Mouse (Mus musculus) MEL (cell line): ENCODE measurements at regions not wholly inside any gene's neighbourhood (a gene's known extent, or its start where the extent isn't known, plus 50 kb on each side); places are given as distances from the start of the nearest gene placed in this dataset.

Source experiments
- DNase-seq: peaks from one replicate; pipeline ENCODE4 v3.0.0; 2011; ENCODE audit warnings: low read depth, low spot score
- H3K27ac ChIP-seq: 2 replicates; pipeline ENCODE4 v1.5.1; 2012; ENCODE audit warnings: low read depth, mild to moderate bottlenecking, control low read depth, low read length, moderate library complexity; ENCODE audit not compliant: control insufficient read depth
- H3K27me3 ChIP-seq, 2 experiments: fragments of 150-350 bp in 1 of 2; sonication (generic) in 1 of 2; 2 replicates each; pipeline ENCODE4 v1.6.1; 2012; ENCODE audit warnings: low read length in 2 of 2, mild to moderate bottlenecking in 2 of 2, improper control_type of control experiment in 1 of 2, moderate library complexity in 1 of 2; ENCODE audit not compliant: insufficient read depth in 2 of 2, control insufficient read depth in 1 of 2
- H3K36me3 ChIP-seq, 2 experiments: 2 replicates each; pipeline ENCODE4 v1.6.1; 2012 to 2014; ENCODE audit warnings: low read length in 2 of 2, improper control_type of control experiment in 1 of 2, inconsistent platforms in 1 of 2, mild to moderate bottlenecking in 1 of 2; ENCODE audit not compliant: insufficient read depth in 2 of 2, control insufficient read depth in 1 of 2
- H3K4me1 ChIP-seq, 2 experiments: fragments of 150-350 bp in 1 of 2; sonication (generic) in 1 of 2; 2 replicates each; pipeline ENCODE4 v1.6.1; 2012; ENCODE audit warnings: low read length in 2 of 2, improper control_type of control experiment in 1 of 2, mild to moderate bottlenecking in 1 of 2; ENCODE audit not compliant: insufficient read depth in 2 of 2, control insufficient read depth in 1 of 2
- H3K4me3 ChIP-seq, 2 experiments: fragments of 150-350 bp in 1 of 2; sonication (generic) in 1 of 2; 2 replicates each; pipeline ENCODE4 v1.5.1; 2012; ENCODE audit warnings: low read depth in 2 of 2, low read length in 2 of 2, mild to moderate bottlenecking in 2 of 2, moderate library complexity in 2 of 2, control low read depth in 1 of 2, improper control_type of control experiment in 1 of 2; ENCODE audit not compliant: control insufficient read depth in 1 of 2, insufficient read depth in 1 of 2
- H3K79me2 ChIP-seq: 2 replicates; pipeline ENCODE4 v1.6.1; 2012; ENCODE audit warnings: mild to moderate bottlenecking, low read length, moderate library complexity; ENCODE audit not compliant: control insufficient read depth, poor library complexity, insufficient read depth
- H3K9ac ChIP-seq: 2 replicates; pipeline ENCODE4 v1.6.1; 2012; ENCODE audit warnings: low read depth, mild to moderate bottlenecking, control low read depth, low read length, moderate library complexity; ENCODE audit not compliant: control insufficient read depth, poor library complexity, severe bottlenecking
- H3K9me3 ChIP-seq: fragments of 150-350 bp; sonication (generic); replicated peaks from 2 replicates; pipeline ENCODE4 v1.6.1; 2012; ENCODE audit warnings: mild to moderate bottlenecking, low read length, improper control_type of control experiment, moderate library complexity; ENCODE audit not compliant: insufficient read depth
- BHLHE40 ChIP-seq: IDR thresholded peaks from 2 replicates; pipeline ENCODE4 v1.6.1; 2012; ENCODE audit warnings: low read depth, mild to moderate bottlenecking, inconsistent platforms, low read length, improper control_type of control experiment, borderline replicate concordance
- CHD2 ChIP-seq: IDR thresholded peaks from 2 replicates; pipeline ENCODE4 v1.6.1; 2011; ENCODE audit warnings: low read length, improper control_type of control experiment
- GABPA ChIP-seq: IDR thresholded peaks from 2 replicates; pipeline ENCODE4 v1.6.1; 2012; ENCODE audit warnings: low read depth, mild to moderate bottlenecking, inconsistent platforms, low read length, improper control_type of control experiment, moderate library complexity
- GATA1 ChIP-seq: IDR thresholded peaks from 2 replicates; pipeline ENCODE4 v1.6.1; 2011; ENCODE audit warnings: low read depth, low read length, improper control_type of control experiment
- HCFC1 ChIP-seq: IDR thresholded peaks from 2 replicates; pipeline ENCODE4 v1.6.1; 2012; ENCODE audit warnings: low read depth, mild to moderate bottlenecking, inconsistent platforms, low read length, improper control_type of control experiment, moderate library complexity
- KAT2A ChIP-seq: conservative IDR thresholded peaks from 2 replicates; pipeline ENCODE4 v1.6.1; 2012; ENCODE audit warnings: low read depth, low read length, improper control_type of control experiment, inconsistent platforms
- MAX ChIP-seq: IDR thresholded peaks from 2 replicates; pipeline ENCODE4 v1.6.1; 2011; ENCODE audit warnings: low read length, improper control_type of control experiment
- MAZ ChIP-seq: IDR thresholded peaks from 2 replicates; pipeline ENCODE4 v1.6.1; 2012; ENCODE audit warnings: low read depth, mild to moderate bottlenecking, inconsistent platforms, low read length, improper control_type of control experiment
- MEF2A ChIP-seq: IDR thresholded peaks from 2 replicates; pipeline ENCODE4 v1.6.1; 2014; ENCODE audit warnings: low read depth, mild to moderate bottlenecking, inconsistent platforms, low read length, improper control_type of control experiment; ENCODE audit not compliant: poor library complexity, insufficient replicate concordance, severe bottlenecking; ENCODE audit errors: extremely low read depth
- MXI1 ChIP-seq: IDR thresholded peaks from 2 replicates; pipeline ENCODE4 v1.6.1; 2011; ENCODE audit warnings: mild to moderate bottlenecking, low read depth, low read length, improper control_type of control experiment
- MYB ChIP-seq: IDR thresholded peaks from 2 replicates; pipeline ENCODE4 v1.6.1; 2011; ENCODE audit warnings: mild to moderate bottlenecking, low read depth, low read length, improper control_type of control experiment
- MYC ChIP-seq: IDR thresholded peaks from 2 replicates; pipeline ENCODE4 v1.6.1; 2011; ENCODE audit warnings: low read depth, mild to moderate bottlenecking, low read length, improper control_type of control experiment, moderate library complexity
- POLR2A ChIP-seq, 2 experiments: IDR thresholded peaks; 2 replicates each; pipeline ENCODE4 v1.6.1; 2011 to 2012; ENCODE audit warnings: low read length in 2 of 2, mild to moderate bottlenecking in 2 of 2, control low read depth in 1 of 2, improper control_type of control experiment in 1 of 2, low read depth in 1 of 2, moderate library complexity in 1 of 2; ENCODE audit not compliant: control insufficient read depth in 1 of 2, insufficient read depth in 1 of 2, poor library complexity in 1 of 2
- POLR2AphosphoS2 ChIP-seq: IDR thresholded peaks from 2 replicates; pipeline ENCODE4 v1.6.1; 2011; ENCODE audit warnings: low read length, improper control_type of control experiment
- RAD21 ChIP-seq: IDR thresholded peaks from 2 replicates; pipeline ENCODE4 v1.6.1; 2011; ENCODE audit warnings: mild to moderate bottlenecking, low read depth, low read length, improper control_type of control experiment
- TAL1 ChIP-seq: IDR thresholded peaks from 2 replicates; pipeline ENCODE4 v1.6.1; 2012; ENCODE audit warnings: mild to moderate bottlenecking, inconsistent platforms, low read length, moderate library complexity, mixed read lengths
- TBP ChIP-seq: IDR thresholded peaks from 2 replicates; pipeline ENCODE4 v1.8.0; 2011; ENCODE audit warnings: low read depth, low read length, improper control_type of control experiment
- USF1 ChIP-seq: IDR thresholded peaks from 2 replicates; pipeline ENCODE4 v1.6.1; 2014; ENCODE audit warnings: low read depth, mild to moderate bottlenecking, inconsistent platforms, low read length, improper control_type of control experiment, moderate library complexity
- USF2 ChIP-seq, 2 experiments: IDR thresholded peaks; 2 replicates each; pipeline ENCODE4 v1.6.1; 2011 to 2012; ENCODE audit warnings: improper control_type of control experiment in 2 of 2, low read length in 2 of 2, borderline replicate concordance in 1 of 2, inconsistent platforms in 1 of 2, low read depth in 1 of 2, mild to moderate bottlenecking in 1 of 2; ENCODE audit not compliant: insufficient read depth in 1 of 2
- ZMIZ1 ChIP-seq: IDR thresholded peaks from 2 replicates; pipeline ENCODE4 v1.6.1; 2012; ENCODE audit warnings: low read depth, mild to moderate bottlenecking, inconsistent platforms, low read length, improper control_type of control experiment, moderate library complexity

GRCm38 (mm10) chr13:78520186-78520585 is 320.6 kb upstream of the Nr2f1 start:
- H3K9me3 ChIP-seq, result no peaks in the 10 kb centered on the region
- no peaks in the 10 kb centered on the region for H3K27me3 ChIP-seq
- H3K79me2 ChIP-seq, result no peaks in the 10 kb centered on the region
- no peaks in the 10 kb centered on the region for H3K4me1 ChIP-seq
- no peak overlapping the region for H3K4me3 ChIP-seq
- DNase-seq, result no peak
- H3K9ac ChIP-seq, result no peak overlapping the region
- no peak for TF ChIP-seq BHLHE40
- no peak for TF ChIP-seq MAX
- TF ChIP-seq MAZ, result no peak
- TF ChIP-seq KAT2A, result no peak
- TF ChIP-seq USF2 (IDR thresholded peaks at IDR 0.05; ENCODE audit: borderline replicate concordance in 1 of 2, insufficient read depth in 1 of 2, low read depth in 1 of 2, low read length in 2 of 2), result no peak
- TF ChIP-seq ZMIZ1, result no peak
- no peak for TF ChIP-seq TBP
- no peak for TF ChIP-seq MYB
- no peak for TF ChIP-seq USF1
- no peak for TF ChIP-seq TAL1
- TF ChIP-seq CHD2, result no peak
- TF ChIP-seq MYC, result no peak
- no peak for TF ChIP-seq GATA1
- TF ChIP-seq POLR2A (IDR thresholded peaks at IDR 0.05; ENCODE audit: control insufficient read depth in 1 of 2, insufficient read depth in 1 of 2, low read depth in 1 of 2, low read length in 2 of 2, poor library complexity in 1 of 2), result no peak
- no peak for TF ChIP-seq RAD21
- no peak for TF ChIP-seq MEF2A
- no peak overlapping the region for H3K27ac ChIP-seq
- H3K36me3 ChIP-seq, result no peaks in the 10 kb centered on the region

DNA sequence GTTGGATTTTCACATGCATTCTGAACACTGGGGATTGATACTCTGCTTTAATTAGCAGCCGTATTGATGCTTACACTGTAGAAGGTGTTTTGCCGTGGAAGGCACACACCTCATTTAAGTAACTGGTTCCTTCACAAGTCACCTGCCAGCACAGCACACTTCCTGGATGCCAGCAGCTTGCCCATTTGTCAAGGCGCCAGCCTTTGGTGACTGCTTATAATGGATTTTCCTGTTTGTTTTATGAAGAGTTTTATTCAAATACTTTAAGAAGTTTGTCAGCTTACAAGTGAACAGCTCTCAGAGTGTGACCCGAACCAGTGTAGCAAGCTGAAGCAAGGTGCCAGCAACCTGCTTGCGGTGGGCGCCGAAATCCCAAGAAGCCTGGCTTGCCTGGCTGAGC is 301.0 kb upstream of the Nr2f1 start:
- H3K27ac ChIP-seq, result no peak overlapping the region

More for the DNA sequence above, 301.0 kb upstream of the Nr2f1 start:
- Histone ChIP-seq H3K4me1 (no peaks in the 10 kb centered on the region), H3K27me3 (no peaks in the 10 kb centered on the region), H3K9ac (no peak overlapping the region), H3K36me3 (no peaks in the 10 kb centered on the region), H3K4me3 (no peak overlapping the region), H3K79me2 (no peaks in the 10 kb centered on the region), H3K9me3 (no peaks in the 10 kb centered on the region)
- DNase-seq, result no peak
- TF ChIP-seq MXI1 (no peak), POLR2AphosphoS2 (no peak), BHLHE40 (no peak), MEF2A (no peak), ZMIZ1 (no peak), MYB (no peak), GABPA (no peak), MYC (no peak), TBP (no peak), RAD21 (no peak), USF1 (no peak), HCFC1 (no peak)
